ENCODE assay signal across 21 mouse cellular contexts in the genomic region with DNA sequence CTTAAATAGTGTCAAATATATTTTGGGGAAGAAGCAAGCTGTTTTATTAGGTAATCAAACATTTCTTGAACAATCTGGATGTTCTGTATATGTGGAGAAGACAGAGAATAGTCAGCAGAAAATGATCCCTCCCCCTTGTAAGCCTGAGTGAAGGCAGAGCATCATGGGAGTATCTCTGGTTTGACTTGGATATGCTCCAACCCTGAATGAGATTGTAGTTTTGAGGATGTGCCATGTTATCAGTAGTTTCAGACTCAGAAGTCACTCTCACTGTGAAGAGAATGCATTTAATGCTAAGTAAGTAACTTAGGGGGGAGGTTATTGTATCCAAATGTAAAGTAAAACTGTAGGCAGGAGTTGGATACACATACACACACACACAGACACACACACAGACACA.
"Had no signal": no experiment of that assay in that cellular context is flagged by ENCODE, and none has a peak within 500 bp of the region (broad histone marks: within the 10 kb centered on the region; RNA-seq: fewer than 3 reads in every experiment).

No protein-coding gene starts in this region.

- ATAC-seq: liver, postnatal 0 days; midbrain, embryonic 16.5 days had no signal

- H3K9me3 ChIP-seq: liver, embryonic 15.5 days; megakaryocyte, embryonic 14.5 days; midbrain, embryonic 10.5 days; midbrain, embryonic 12.5 days; neural tube, embryonic 13.5 days; neural tube, embryonic 15.5 days had no signal

- H3K4me3 ChIP-seq: liver, embryonic 15.5 days; megakaryocyte, embryonic 14.5 days; midbrain, embryonic 10.5 days; midbrain, embryonic 12.5 days; myocyte; neural tube, embryonic 13.5 days; neural tube, embryonic 15.5 days had no signal

- H3K27ac ChIP-seq: liver, embryonic 15.5 days; midbrain, embryonic 10.5 days; midbrain, embryonic 12.5 days; neural tube, embryonic 13.5 days; neural tube, embryonic 15.5 days had no signal

- DNase-seq: liver, postnatal 0 days; lung, embryonic 14.5 days; lung, postnatal 10 days; lung, postnatal 4 days; midbrain, embryonic 14.5 days; retina, postnatal 1 day; right cerebral cortex, adult 18-20 months; right cerebral cortex, postnatal 25 days; right cerebral cortex, postnatal 4 days; spleen, adult 18-20 months; thymus, adult 18-20 months; thymus, postnatal 14 days; thymus, postnatal 36 days had no signal

- H3K9ac ChIP-seq: liver, embryonic 15.5 days; liver, postnatal 0 days; lung, embryonic 14.5 days; midbrain, embryonic 12.5 days; neural tube, embryonic 13.5 days; neural tube, embryonic 15.5 days had no signal

- H3K36me3 ChIP-seq: liver, embryonic 15.5 days; midbrain, embryonic 10.5 days; midbrain, embryonic 12.5 days; neural tube, embryonic 13.5 days; neural tube, embryonic 15.5 days had no signal

- H3K27me3 ChIP-seq: liver, embryonic 15.5 days; megakaryocyte, embryonic 14.5 days; midbrain, embryonic 12.5 days; neural tube, embryonic 13.5 days; neural tube, embryonic 15.5 days had no signal

- H3K4me1 ChIP-seq: midbrain, embryonic 12.5 days; neural tube, embryonic 13.5 days; neural tube, embryonic 15.5 days had no signal
